Mouse (Mus musculus) CD8-positive naive resting alpha-beta T cell, adult 2 months (primary cell): ENCODE measurements around the gene Hsph1.

Experiments used
- DNase-seq, 2 experiments: peaks; one replicate each; pipeline ENCODE4 v3.0.0; 2022; ENCODE audit warnings: low read depth in 2 of 2, low spot score in 2 of 2

Gene Hsph1

GRCm38 (mm10) chr5:149636075-149636920 lies at the start of gene Hsph1:
Gene Hsph1 (minus strand): TSS chr5:149636376.
- DNase-seq: peak; percentile 95

- no peak for DNase-seq
These were observed 44.8 kb upstream of the Hsph1 start for GRCm38 (mm10) chr5:149680946-149681345.

GRCm38 (mm10) chr5:149679886-149680285 lies 43.7 kb upstream of the Hsph1 start:
- DNase-seq: no peak

- DNase-seq: no peak
These were observed 43.2 kb upstream of the Hsph1 start for GRCm38 (mm10) chr5:149679362-149679761.

GRCm38 (mm10) chr5:149678990-149679348 lies 42.8 kb upstream of the Hsph1 start:
- no peak for DNase-seq

GRCm38 (mm10) chr5:149678100-149678989 lies 42.2 kb upstream of the Hsph1 start, which contains the start of gene B3glct:
Gene B3glct (plus strand): TSS chr5:149678230.
- peak; percentile 82 to 84 for DNase-seq

- no peak for DNase-seq
These were observed 41.0 kb upstream of the Hsph1 start for GRCm38 (mm10) chr5:149677196-149677595.

- no peak for DNase-seq
These were observed 27.2 kb upstream of the Hsph1 start for GRCm38 (mm10) chr5:149663417-149663816.

GRCm38 (mm10) chr5:149662980-149663379 lies 26.8 kb upstream of the Hsph1 start:
- no peak for DNase-seq

- DNase-seq: no peak
These were observed 25.3 kb upstream of the Hsph1 start for GRCm38 (mm10) chr5:149661428-149661827.

GRCm38 (mm10) chr5:149659414-149659780 lies 23.2 kb upstream of the Hsph1 start:
- DNase-seq: no peak

- DNase-seq: no peak
These were observed 22.7 kb upstream of the Hsph1 start for GRCm38 (mm10) chr5:149658741-149659413.

GRCm38 (mm10) chr5:149658022-149658421 lies 21.8 kb upstream of the Hsph1 start:
- no peak for DNase-seq

GRCm38 (mm10) chr5:149655636-149656035 lies 19.5 kb upstream of the Hsph1 start:
- no peak for DNase-seq

GRCm38 (mm10) chr5:149650179-149650553 lies 14.0 kb upstream of the Hsph1 start:
- DNase-seq: no peak

- DNase-seq: no peak
These were observed 13.5 kb upstream of the Hsph1 start for GRCm38 (mm10) chr5:149649499-149650178.

GRCm38 (mm10) chr5:149648895-149649406 lies 12.8 kb upstream of the Hsph1 start:
- no peak for DNase-seq

GRCm38 (mm10) chr5:149648196-149648595 lies 12.0 kb upstream of the Hsph1 start:
- DNase-seq: no peak

GRCm38 (mm10) chr5:149647367-149648115 lies 11.4 kb upstream of the Hsph1 start:
- no peak for DNase-seq
